Mouse (Mus musculus) CH12.LX (cell line): ENCODE results near the gene Ror1. TPM values are rescaled to one million over a fixed set of nuclear protein-coding genes. Genes with fewer than 3 reads are reported as not detected.
A peak's percentile ranks its signal among the peaks of the same experiment; 100 is the strongest.

Experiments used
- DNase-seq: peaks from one replicate; pipeline ENCODE4 v3.0.0-alpha.2; 2013; ENCODE audit errors: extremely low read depth
- H3K27ac ChIP-seq: 2 replicates; pipeline ENCODE4 v1.5.1; 2012; ENCODE audit warnings: low read depth, mild to moderate bottlenecking, control low read depth, moderate library complexity; ENCODE audit not compliant: insufficient read depth
- H3K27me3 ChIP-seq: replicated peaks from 2 replicates; pipeline ENCODE3; 2012; ENCODE audit warnings: inconsistent platforms
- H3K36me3 ChIP-seq, 2 experiments: replicated peaks in 1 of 2; 2 replicates each; pipeline versions ENCODE3 to v1.6.1; 2012; ENCODE audit warnings: inconsistent platforms in 1 of 2, low read length in 1 of 2, mild to moderate bottlenecking in 1 of 2, mixed read lengths in 1 of 2, moderate library complexity in 1 of 2; ENCODE audit not compliant: control insufficient read depth in 1 of 2, insufficient read depth in 1 of 2
- H3K4me1 ChIP-seq, 2 experiments: 2 replicates each; pipeline ENCODE4 v1.6.1; 2012; ENCODE audit warnings: inconsistent platforms in 1 of 2, moderate library complexity in 1 of 2; ENCODE audit not compliant: insufficient read depth in 2 of 2, control insufficient read depth in 1 of 2
- H3K4me2 ChIP-seq: 2 replicates; pipeline ENCODE4 v1.6.1; 2012; ENCODE audit warnings: low read depth, mild to moderate bottlenecking, control low read depth; ENCODE audit not compliant: poor library complexity, insufficient read depth, severe bottlenecking
- H3K4me3 ChIP-seq, 3 experiments: fragments of 150-350 bp in 1 of 3; sonication (generic) in 1 of 3; replicated peaks in 1 of 3; 2 replicates each; pipeline versions ENCODE3 to v1.5.1; 2011 to 2012; ENCODE audit warnings: low read depth in 2 of 3, low read length in 2 of 3, mild to moderate bottlenecking in 2 of 3, moderate library complexity in 2 of 3, control low read depth in 1 of 3, improper control_type of control experiment in 1 of 3, inconsistent platforms in 1 of 3, mixed read lengths in 1 of 3; ENCODE audit not compliant: poor library complexity in 1 of 3
- H3K79me2 ChIP-seq: replicated peaks from 2 replicates; pipeline ENCODE4 v1.6.1; 2012; ENCODE audit warnings: mild to moderate bottlenecking, moderate library complexity; ENCODE audit not compliant: control insufficient read depth, poor library complexity, insufficient read depth, severe bottlenecking; ENCODE audit errors: extremely low read depth
- H3K9ac ChIP-seq: 2 replicates; pipeline ENCODE4 v1.6.1; 2012; ENCODE audit warnings: low read depth, mild to moderate bottlenecking, control low read depth, moderate library complexity; ENCODE audit not compliant: insufficient read depth
- H3K9me3 ChIP-seq: replicated peaks from 2 replicates; pipeline ENCODE3; 2012; ENCODE audit warnings: low read length, inconsistent platforms, mixed read lengths
- BHLHE40 ChIP-seq: IDR thresholded peaks from 2 replicates; pipeline ENCODE4 v1.6.1; 2011; ENCODE audit warnings: mild to moderate bottlenecking, low read depth, low read length, improper control_type of control experiment
- CTCF ChIP-seq, 2 experiments: IDR thresholded peaks in 1 of 2; conservative IDR thresholded peaks in 1 of 2; 2 replicates each; pipeline ENCODE4 v1.5.1; 2011 to 2012; ENCODE audit warnings: low read depth in 2 of 2, low read length in 2 of 2, improper control_type of control experiment in 1 of 2, inconsistent platforms in 1 of 2, mild to moderate bottlenecking in 1 of 2, moderate library complexity in 1 of 2
- E2F4 ChIP-seq: IDR thresholded peaks from 2 replicates; pipeline ENCODE4 v1.6.1; 2011; ENCODE audit warnings: low read depth, low read length, improper control_type of control experiment; ENCODE audit not compliant: insufficient replicate concordance
- ETS1 ChIP-seq: conservative IDR thresholded peaks from 2 replicates; pipeline ENCODE4 v1.6.1; 2012; ENCODE audit warnings: low read depth, mild to moderate bottlenecking, inconsistent platforms, low read length, improper control_type of control experiment, moderate library complexity
- IRF4 ChIP-seq: IDR thresholded peaks from 2 replicates; pipeline ENCODE4 v1.6.1; 2014; ENCODE audit warnings: low read depth, mild to moderate bottlenecking, inconsistent platforms, low read length, improper control_type of control experiment
- JUN ChIP-seq: IDR thresholded peaks from 2 replicates; pipeline ENCODE4 v1.6.1; 2011; ENCODE audit warnings: low read depth, mild to moderate bottlenecking, low read length, improper control_type of control experiment, moderate library complexity; ENCODE audit not compliant: insufficient read depth
- KAT2A ChIP-seq: IDR thresholded peaks from 2 replicates; pipeline ENCODE4 v1.6.1; 2012; ENCODE audit warnings: low read length, improper control_type of control experiment, inconsistent platforms; ENCODE audit not compliant: insufficient replicate concordance
- MAFK ChIP-seq: IDR thresholded peaks from 2 replicates; pipeline ENCODE4 v1.6.1; 2011; ENCODE audit warnings: low read length, improper control_type of control experiment; ENCODE audit not compliant: insufficient replicate concordance
- MAX ChIP-seq: IDR thresholded peaks from 2 replicates; pipeline ENCODE4 v1.6.1; 2011; ENCODE audit warnings: low read length, improper control_type of control experiment
- MAZ ChIP-seq: IDR thresholded peaks from 2 replicates; pipeline ENCODE4 v1.6.1; 2012; ENCODE audit warnings: low read depth, mild to moderate bottlenecking, inconsistent platforms, low read length, improper control_type of control experiment, moderate library complexity
- MEF2A ChIP-seq: IDR thresholded peaks from 2 replicates; pipeline ENCODE4 v1.6.1; 2014; ENCODE audit warnings: low read depth, mild to moderate bottlenecking, inconsistent platforms, low read length, improper control_type of control experiment, borderline replicate concordance
- NELFE ChIP-seq: IDR thresholded peaks from 2 replicates; pipeline ENCODE4 v1.6.1; 2011; ENCODE audit warnings: low read depth, low read length, improper control_type of control experiment
- PAX5 ChIP-seq: IDR thresholded peaks from 2 replicates; pipeline ENCODE4 v1.6.1; 2012; ENCODE audit warnings: low read length, inconsistent platforms, mixed read lengths
- POLR2AphosphoS2 ChIP-seq: IDR thresholded peaks from 2 replicates; pipeline ENCODE4 v1.6.1; 2011; ENCODE audit warnings: low read depth, low read length, improper control_type of control experiment
- RCOR1 ChIP-seq: conservative IDR thresholded peaks from 2 replicates; pipeline ENCODE4 v1.6.1; 2012; ENCODE audit warnings: low read depth, mild to moderate bottlenecking, inconsistent platforms, low read length, improper control_type of control experiment
- SMC3 ChIP-seq: IDR thresholded peaks from 2 replicates; pipeline ENCODE4 v1.6.1; 2011; ENCODE audit warnings: low read depth, low read length, improper control_type of control experiment
- TCF12 ChIP-seq: IDR thresholded peaks from 2 replicates; pipeline ENCODE4 v1.6.1; 2014; ENCODE audit warnings: low read depth, mild to moderate bottlenecking, inconsistent platforms, low read length, improper control_type of control experiment
- UBTF ChIP-seq: IDR thresholded peaks from 2 replicates; pipeline ENCODE4 v1.6.1; 2012; ENCODE audit warnings: low read depth, mild to moderate bottlenecking, inconsistent platforms, low read length, improper control_type of control experiment, moderate library complexity
- USF2 ChIP-seq: conservative IDR thresholded peaks from 2 replicates; pipeline ENCODE4 v1.6.1; 2011; ENCODE audit warnings: low read depth, low read length, improper control_type of control experiment
- ZC3H11A ChIP-seq: IDR thresholded peaks from 2 replicates; pipeline ENCODE4 v1.6.1; 2012; ENCODE audit warnings: low read depth, mild to moderate bottlenecking, inconsistent platforms, low read length, improper control_type of control experiment
- ZMIZ1 ChIP-seq: IDR thresholded peaks from 2 replicates; pipeline ENCODE4 v1.6.1; 2012; ENCODE audit warnings: low read depth, mild to moderate bottlenecking, inconsistent platforms, low read length, improper control_type of control experiment
- dilution Hi-C: fragments of 300-500 bp; cut with MboI; formaldehyde crosslinking; loops from 2 replicates; pipeline ENCODE4 v1.14.3; 2020; ENCODE audit warnings: low sequenced_read_pairs; ENCODE audit not compliant: extremely low pct_unique_long_range_greater_than_20kb, extremely low pct_ligation_motif_present
- in situ Hi-C: fragments of 300-500 bp; cut with MboI; formaldehyde crosslinking; loops from 3 replicates; pipeline ENCODE4 v1.14.3; 2019; ENCODE audit warnings: low sequenced_read_pairs, low pct_ligation_motif_present, low pct_unique_long_range_greater_than_20kb, mixed read lengths
- polyA plus RNA-seq: library from polyadenylated mRNA; unstranded; fragments of >175 nt; gene quantifications from 2 replicates; pipeline ENCODE4 v1.2.1, GENCODE M21; 2012; ENCODE audit warnings: low read depth; ENCODE audit not compliant: insufficient read length
- total RNA-seq, 2 experiments: library from RNA; depleted of rRNA; stranded (reverse); fragments of 300-350 nt in 1 of 2; fragments of >200 nt in 1 of 2; gene quantifications; 2 replicates each; pipeline ENCODE4 v1.2.3; 2012 to 2014

Ror1 gene
- total and polyA plus RNA-seq, 3 experiments = not detected

- DNase-seq = no peak
- Histone ChIP-seq H3K79me2 (no peaks in the 10 kb centered on the region), H3K4me2 (no peak overlapping the region), H3K4me1 (no peaks in the 10 kb centered on the region), H3K27ac (no peak overlapping the region), H3K27me3 (no peaks in the 10 kb centered on the region), H3K9ac (no peak overlapping the region), H3K36me3 (no peaks in the 10 kb centered on the region), H3K4me3 (no peak overlapping the region), H3K9me3 (peaks cover 19% of the 10 kb centered on the region)
- in situ Hi-C loops = loop anchor here (25.0 kb wide), 1 partner anchor 182 kb away; no protein-coding TSS in a partner anchor
- dilution Hi-C loops = no loop called here
- no peak for TF ChIP-seq MAX
Measured at GRCm38 (mm10) chr4:100219026-100219425, 123.4 kb downstream of the Ror1 start.

- Histone ChIP-seq H3K4me1 (no peaks in the 10 kb centered on the region), H3K9ac (no peak overlapping the region), H3K36me3 (no peaks in the 10 kb centered on the region), H3K4me3 (no peak overlapping the region), H3K79me2 (no peaks in the 10 kb centered on the region), H3K27ac (no peak overlapping the region), H3K4me2 (no peak overlapping the region), H3K27me3 (no peaks in the 10 kb centered on the region), H3K9me3 (peaks cover 15% of the 10 kb centered on the region)
- in situ Hi-C loops (loop anchor here (25.0 kb wide), 1 partner anchor 182 kb away; no protein-coding TSS in a partner anchor), dilution Hi-C loops (no loop called here)
- peak; percentile 6 for DNase-seq
- TF ChIP-seq JUN = no peak
- no peak for TF ChIP-seq NELFE
- no peak for TF ChIP-seq ETS1
- no peak for TF ChIP-seq POLR2AphosphoS2
- no peak for TF ChIP-seq ZMIZ1
- TF ChIP-seq CTCF (conservative IDR thresholded peaks at IDR 0.05 in 1 of 2, IDR thresholded peaks at IDR 0.05 in 1 of 2; ENCODE audit: low read depth in 2 of 2, low read length in 2 of 2) = no peak
- no peak for TF ChIP-seq ZC3H11A
- no peak for TF ChIP-seq SMC3
- no peak for TF ChIP-seq E2F4
Measured at GRCm38 (mm10) chr4:100219599-100219998, 124.0 kb downstream of the Ror1 start.

- no peak for DNase-seq
- H3K36me3 ChIP-seq = no peaks in the 10 kb centered on the region
- H3K4me2 ChIP-seq = no peak overlapping the region
- H3K79me2 ChIP-seq = no peaks in the 10 kb centered on the region
- H3K27ac ChIP-seq = no peak overlapping the region
- no peak overlapping the region for H3K4me3 ChIP-seq
- H3K9me3 ChIP-seq = peaks cover 25% of the 10 kb centered on the region
- no peak overlapping the region for H3K9ac ChIP-seq
- dilution Hi-C loops (no loop called here), in situ Hi-C loops (loop anchor here (25.0 kb wide), 1 partner anchor 185 kb away; no protein-coding TSS in a partner anchor)
- no peaks in the 10 kb centered on the region for H3K4me1 ChIP-seq
- no peaks in the 10 kb centered on the region for H3K27me3 ChIP-seq
- TF ChIP-seq ETS1 (no peak), KAT2A (no peak), PAX5 (no peak), MAFK (no peak), CTCF (conservative IDR thresholded peaks at IDR 0.05 in 1 of 2, IDR thresholded peaks at IDR 0.05 in 1 of 2; ENCODE audit: low read depth in 2 of 2, low read length in 2 of 2) (no peak), MEF2A (no peak), RCOR1 (no peak), UBTF (no peak), BHLHE40 (no peak), POLR2AphosphoS2 (no peak), E2F4 (no peak), USF2 (no peak), IRF4 (no peak), TCF12 (no peak), ZMIZ1 (no peak), MAZ (no peak), MAX (no peak), ZC3H11A (no peak)
Measured at GRCm38 (mm10) chr4:100221978-100222737, 126.6 kb downstream of the Ror1 start.
